Mouse (Mus musculus) intestine, postnatal 0 days (tissue): ENCODE measurements at regions not wholly inside any gene's neighbourhood (a gene's known extent, or its start where the extent isn't known, plus 50 kb on each side); places are given as distances from the start of the nearest gene placed in this dataset.

Experiments
- ATAC-seq: fragments of 200-750 bp; cut with Nextera tagmentation; 2 replicates; pipeline ENCODE4 v1.8.0; 2017; ENCODE audit warnings: mild to moderate bottlenecking, moderate TSS enrichment, moderate library complexity
- H3K27ac ChIP-seq: fragments of 300-500 bp; sonication (generic); 2 replicates; pipeline ENCODE4 v1.5.1; 2014; ENCODE audit warnings: mild to moderate bottlenecking, low read depth, low read length, moderate library complexity
- H3K27me3 ChIP-seq: fragments of 300-500 bp; sonication (generic); replicated peaks from 2 replicates; pipeline ENCODE4 v1.6.1; 2014; ENCODE audit warnings: low read length, mixed read lengths; ENCODE audit not compliant: control insufficient read depth, insufficient read depth
- H3K36me3 ChIP-seq: fragments of 300-500 bp; sonication (generic); 2 replicates; pipeline ENCODE4 v1.6.1; 2014; ENCODE audit warnings: mild to moderate bottlenecking, moderate library complexity; ENCODE audit not compliant: control insufficient read depth, insufficient read depth
- H3K4me1 ChIP-seq: fragments of 300-500 bp; sonication (generic); replicated peaks from 2 replicates; pipeline ENCODE4 v1.6.1; 2014; ENCODE audit warnings: antibody characterized with exemption, low read length, mixed read lengths; ENCODE audit not compliant: control insufficient read depth, insufficient read depth
- H3K4me2 ChIP-seq: fragments of 300-500 bp; sonication (generic); replicated peaks from 2 replicates; pipeline ENCODE4 v1.6.1; 2014; ENCODE audit warnings: low read depth, mild to moderate bottlenecking, moderate library complexity
- H3K4me3 ChIP-seq: fragments of 300-500 bp; sonication (generic); 2 replicates; pipeline ENCODE4 v1.5.1; 2014; ENCODE audit warnings: low read depth, low read length
- H3K9ac ChIP-seq: fragments of 300-500 bp; sonication (generic); 2 replicates; pipeline ENCODE4 v1.6.1; 2014; ENCODE audit warnings: mild to moderate bottlenecking, low read depth, low read length
- H3K9me3 ChIP-seq: fragments of 300-500 bp; sonication (generic); 2 replicates; pipeline ENCODE4 v1.6.1; 2016; ENCODE audit warnings: mixed run types; ENCODE audit not compliant: control insufficient read depth
- CTCF ChIP-seq: sonication (generic); IDR thresholded peaks from 2 replicates; pipeline ENCODE4 v1.5.1; 2016; ENCODE audit warnings: low read depth, mild to moderate bottlenecking, control low read depth, antibody characterized with exemption, moderate library complexity
- WGBS: fragments of 180-500 bp; shearing (Covaris S2); extraction: QIAGEN DNeasy Blood & Tissue Kit; methylation state at CpG from one replicate; pipeline ENCODE4 v1.1.7; 2014; 5-methylcytosine and 5-hydroxymethylcytosine counted together

DNA sequence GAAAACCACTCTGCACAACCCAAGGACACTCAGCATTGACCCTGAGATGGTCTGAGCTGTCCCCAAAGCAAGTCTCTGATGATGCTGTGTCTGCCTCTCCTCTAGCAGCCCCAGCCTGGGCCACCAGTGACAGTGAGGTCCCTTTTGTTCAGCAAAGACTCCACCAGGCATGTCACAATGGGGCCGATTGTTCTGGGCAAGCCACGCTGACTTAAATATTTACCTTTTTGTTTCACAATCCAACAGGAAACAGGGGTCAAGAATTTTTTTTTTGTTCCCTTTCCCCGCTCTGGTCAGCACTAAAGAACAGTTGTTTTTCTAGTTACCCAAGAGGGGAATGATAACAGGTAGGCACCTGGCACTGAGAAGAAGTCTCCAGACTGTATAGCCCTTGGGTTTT lies 72.4 kb upstream of the Errfi1 start:
- 18% methylated on average over 3 of the region's 3 CpGs for WGBS
- no peaks in the 10 kb centered on the region for H3K36me3 ChIP-seq
- ATAC-seq, result peak; percentile 64
- no peaks in the 10 kb centered on the region for H3K9me3 ChIP-seq
- no peak overlapping the region for H3K4me2 ChIP-seq
- H3K27ac ChIP-seq, result no peak overlapping the region
- no peaks in the 10 kb centered on the region for H3K27me3 ChIP-seq
- no peak overlapping the region for H3K9ac ChIP-seq
- no peak overlapping the region for H3K4me3 ChIP-seq
- TF ChIP-seq CTCF, result no peak
- no peaks in the 10 kb centered on the region; the same call in 1 of the 2 replicates for H3K4me1 ChIP-seq

DNA sequence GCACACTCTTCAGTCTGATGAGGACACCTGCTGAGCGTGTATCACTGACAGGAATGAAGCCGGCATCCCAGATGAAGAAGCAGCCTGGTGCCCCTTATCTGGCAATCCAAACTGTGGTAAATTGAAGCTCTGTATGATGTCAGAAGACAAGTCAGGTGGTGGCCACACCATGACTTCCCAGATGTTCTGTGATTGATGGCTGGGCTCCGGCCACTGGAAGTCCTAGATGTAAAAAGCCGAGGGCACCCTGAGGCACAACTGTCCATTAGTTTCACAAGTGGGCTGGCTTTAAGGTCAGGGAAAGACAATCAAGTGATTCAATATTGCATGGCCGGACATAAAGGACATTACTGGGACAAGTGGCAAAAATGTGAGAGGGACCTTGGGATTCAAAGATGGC lies 74.4 kb upstream of the Errfi1 start:
- Histone ChIP-seq H3K27ac (no peak overlapping the region), H3K27me3 (no peaks in the 10 kb centered on the region), H3K4me2 (no peak overlapping the region), H3K4me3 (no peak overlapping the region), H3K36me3 (no peaks in the 10 kb centered on the region), H3K9me3 (peaks cover 2% of the 10 kb centered on the region; the same call in 1 of the 2 replicates), H3K9ac (no peak overlapping the region), H3K4me1 (no peaks in the 10 kb centered on the region; the same call in 1 of the 2 replicates)
- ATAC-seq, result no peak
- 73% methylated on average over 5 of the region's 5 CpGs for WGBS
- TF ChIP-seq CTCF, result no peak

DNA sequence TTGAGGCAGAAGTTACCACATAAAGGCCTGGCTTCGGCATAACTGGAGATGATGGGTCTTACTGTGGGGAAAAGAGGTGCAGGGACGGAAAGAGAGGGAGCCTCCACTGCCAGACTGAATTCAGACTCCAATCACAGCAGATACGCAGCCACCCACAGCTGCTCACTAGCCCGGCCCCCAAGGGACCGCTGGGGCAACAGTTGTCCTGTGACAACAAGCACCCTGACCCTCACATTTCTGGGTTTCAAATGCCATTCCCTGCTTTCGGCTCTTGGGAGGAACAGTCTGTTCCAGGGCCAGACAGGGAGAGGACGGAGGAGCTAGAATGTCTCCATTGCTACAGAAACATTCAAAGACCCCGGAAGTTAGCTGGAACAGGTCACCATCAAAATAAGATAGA lies 75.0 kb upstream of the Errfi1 start:
- TF ChIP-seq CTCF, result no peak
- no peak for ATAC-seq

DNA sequence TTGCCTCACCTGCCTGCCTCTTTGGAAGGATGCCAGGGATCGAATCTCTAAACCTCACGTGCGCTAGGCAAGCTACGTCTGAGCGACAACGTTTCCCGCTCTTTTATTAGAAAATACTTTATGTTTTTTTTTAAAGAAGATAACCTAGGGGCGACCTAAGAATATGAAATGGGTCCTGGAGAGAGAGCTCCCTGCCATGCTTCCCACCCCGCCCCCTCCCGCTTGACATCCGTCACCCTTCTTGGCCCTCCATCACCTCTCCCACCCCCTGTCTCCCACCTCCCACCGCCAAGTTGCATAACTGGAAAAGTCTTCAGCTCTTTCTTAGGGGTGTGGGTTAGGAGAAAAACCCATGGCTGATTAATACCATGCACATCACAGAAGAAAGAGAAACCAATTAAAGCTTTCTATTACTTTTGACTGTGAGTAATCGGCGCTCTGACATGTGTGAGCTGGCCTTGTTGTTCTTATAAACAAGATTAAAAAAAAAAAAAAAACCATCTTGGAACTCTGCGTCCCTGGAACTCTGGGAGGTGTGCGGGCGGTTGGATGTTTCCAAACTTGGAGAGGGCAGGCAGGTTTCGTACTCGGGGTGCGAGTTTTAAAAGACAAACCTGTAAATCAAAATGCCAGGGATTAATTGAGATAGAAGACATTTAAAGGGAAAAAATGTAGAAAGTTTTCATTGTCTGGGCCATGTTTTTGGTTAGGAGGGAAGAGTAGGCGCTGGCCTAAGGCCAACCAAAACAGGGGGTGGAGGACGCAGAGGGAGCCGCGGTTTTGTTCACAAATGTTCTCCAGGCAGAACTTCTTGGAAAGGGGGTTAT lies 77.8 kb upstream of the Errfi1 start:
- Histone ChIP-seq H3K36me3 (no peaks in the 10 kb centered on the region), H3K27ac (no peak overlapping the region), H3K27me3 (no peaks in the 10 kb centered on the region), H3K9me3 (peaks cover 5% of the 10 kb centered on the region; the same call in 1 of the 2 replicates), H3K9ac (no peak overlapping the region), H3K4me3 (no peak overlapping the region), H3K4me1 (no peaks in the 10 kb centered on the region; the same call in 1 of the 2 replicates), H3K4me2 (no peak overlapping the region)
- ATAC-seq, result no peak
- TF ChIP-seq CTCF, result no peak
- WGBS, result 81% methylated on average over 24 of the region's 24 CpGs

More for the DNA sequence above, 75.0 kb upstream of the Errfi1 start:
- Histone ChIP-seq H3K27ac (no peak overlapping the region), H3K4me3 (no peak overlapping the region), H3K27me3 (no peaks in the 10 kb centered on the region), H3K9ac (no peak overlapping the region), H3K4me2 (no peak overlapping the region), H3K9me3 (peaks cover 5% of the 10 kb centered on the region; the same call in 1 of the 2 replicates), H3K36me3 (no peaks in the 10 kb centered on the region), H3K4me1 (no peaks in the 10 kb centered on the region; the same call in 1 of the 2 replicates)
- 63% methylated on average over 8 of the region's 8 CpGs for WGBS

- Histone ChIP-seq H3K9ac (no peak overlapping the region), H3K36me3 (no peaks in the 10 kb centered on the region), H3K27ac (no peak overlapping the region), H3K4me3 (no peak overlapping the region), H3K4me2 (no peak overlapping the region), H3K27me3 (no peaks in the 10 kb centered on the region), H3K9me3 (peaks cover 5% of the 10 kb centered on the region; the same call in 1 of the 2 replicates), H3K4me1 (no peaks in the 10 kb centered on the region; the same call in 1 of the 2 replicates)
- no peak for TF ChIP-seq CTCF
- 93% methylated on average over 8 of the region's 8 CpGs for WGBS
- ATAC-seq, result no peak
Observed at GRCm38 (mm10) chr4:150775281-150775680, 78.4 kb upstream of the Errfi1 start.

DNA sequence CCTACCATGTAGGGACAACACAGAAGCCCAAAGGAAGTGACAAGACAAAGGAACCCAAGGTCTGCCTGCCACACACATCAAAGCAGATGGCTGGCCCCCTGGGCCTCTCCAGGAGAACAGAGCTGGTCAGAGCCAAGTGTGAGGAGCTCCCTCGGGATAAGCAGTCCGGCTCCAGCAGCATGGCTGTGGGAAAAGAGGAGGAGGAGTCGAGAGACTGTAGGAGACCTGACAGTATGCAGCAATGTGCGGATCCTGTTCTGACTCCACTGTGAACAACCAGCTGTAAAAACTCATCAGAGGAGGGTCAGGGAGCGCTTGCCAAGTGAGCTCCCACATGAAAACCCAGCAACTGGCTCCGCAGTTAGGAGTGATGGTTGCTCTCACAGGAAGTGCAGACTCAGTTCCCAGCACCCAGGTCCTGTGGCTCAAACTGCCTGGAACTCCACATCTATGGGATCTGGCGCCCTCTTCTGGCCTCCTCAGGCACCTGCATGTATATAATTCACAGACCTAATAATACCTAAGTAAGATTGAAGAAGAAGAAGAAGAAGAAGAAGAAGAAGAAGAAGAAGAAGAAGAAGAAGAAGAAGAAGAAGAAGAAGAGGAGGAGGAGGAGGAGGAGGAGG lies 79.3 kb upstream of the Errfi1 start:
- Histone ChIP-seq H3K9ac (no peak overlapping the region), H3K4me2 (no peak overlapping the region), H3K27ac (no peak overlapping the region), H3K36me3 (no peaks in the 10 kb centered on the region), H3K27me3 (no peaks in the 10 kb centered on the region), H3K9me3 (peaks cover 5% of the 10 kb centered on the region; the same call in 1 of the 2 replicates), H3K4me1 (no peaks in the 10 kb centered on the region; the same call in 1 of the 2 replicates), H3K4me3 (no peak overlapping the region)
- no peak for ATAC-seq
- WGBS, result 86% methylated on average over 7 of the region's 7 CpGs
- peak; percentile 48 for TF ChIP-seq CTCF
